Mouse (Mus musculus) liver, embryonic 16.5 days (tissue): Measurements from ENCODE around the gene Creb3l4. TPM values are rescaled to one million over a fixed set of nuclear protein-coding genes. Genes with fewer than 3 reads are reported as not detected.

Experiments used
- ATAC-seq: fragments of 200-750 bp; cut with Nextera tagmentation; 2 replicates; pipeline ENCODE4 v1.8.0; 2017; ENCODE audit warnings: low read depth, mild to moderate bottlenecking, moderate number of reproducible peaks, moderate library complexity
- H3K27ac ChIP-seq: fragments of 300-500 bp; sonication (generic); 2 replicates; pipeline ENCODE4 v1.5.1; 2014; ENCODE audit warnings: mild to moderate bottlenecking, low read length
- H3K27me3 ChIP-seq: fragments of 300-500 bp; sonication (generic); 2 replicates; pipeline ENCODE4 v1.6.1; 2014; ENCODE audit warnings: low read depth, low read length, mixed read lengths; ENCODE audit not compliant: control insufficient read depth, insufficient read depth
- H3K36me3 ChIP-seq: fragments of 300-500 bp; sonication (generic); 2 replicates; pipeline ENCODE4 v1.6.1; 2014; ENCODE audit warnings: mild to moderate bottlenecking; ENCODE audit not compliant: control insufficient read depth, insufficient read depth
- H3K4me1 ChIP-seq: fragments of 300-500 bp; sonication (generic); 2 replicates; pipeline ENCODE4 v1.6.1; 2014; ENCODE audit warnings: low read depth, low read length, mixed read lengths; ENCODE audit not compliant: control insufficient read depth
- H3K4me2 ChIP-seq: fragments of 300-500 bp; sonication (generic); 2 replicates; pipeline ENCODE4 v1.6.1; 2014; ENCODE audit warnings: low read depth, low read length, mixed read lengths
- H3K4me3 ChIP-seq: fragments of 300-500 bp; sonication (generic); 2 replicates; pipeline ENCODE4 v1.5.1; 2014; ENCODE audit warnings: low read depth, mild to moderate bottlenecking, low read length
- H3K9ac ChIP-seq: fragments of 300-500 bp; sonication (generic); 2 replicates; pipeline ENCODE4 v1.6.1; 2014; ENCODE audit warnings: low read depth, low read length
- H3K9me3 ChIP-seq: fragments of 300-500 bp; sonication (generic); replicated peaks from 2 replicates; pipeline ENCODE4 v1.6.1; 2016; ENCODE audit warnings: low read length; ENCODE audit not compliant: control insufficient read depth
- WGBS: fragments of 180-500 bp; shearing (Covaris S2); extraction: QIAGEN DNeasy Blood & Tissue Kit; methylation state at CpG from one replicate; pipeline ENCODE4 v1.1.7; 2014; ENCODE audit not compliant: insufficient replicate concordance; 5-methylcytosine and 5-hydroxymethylcytosine counted together
- polyA plus RNA-seq: library from polyadenylated mRNA; unstranded; fragments of >200 nt; fragmentation: Nextera tagmentation; extraction: Ambion mirVana; gene quantifications from 2 replicates; pipeline ENCODE4 v1.2.1, GENCODE M21; 2015

Gene Creb3l4
- polyA plus RNA-seq, 1 experiment from 2014 or later = 0.41 TPM

DNA sequence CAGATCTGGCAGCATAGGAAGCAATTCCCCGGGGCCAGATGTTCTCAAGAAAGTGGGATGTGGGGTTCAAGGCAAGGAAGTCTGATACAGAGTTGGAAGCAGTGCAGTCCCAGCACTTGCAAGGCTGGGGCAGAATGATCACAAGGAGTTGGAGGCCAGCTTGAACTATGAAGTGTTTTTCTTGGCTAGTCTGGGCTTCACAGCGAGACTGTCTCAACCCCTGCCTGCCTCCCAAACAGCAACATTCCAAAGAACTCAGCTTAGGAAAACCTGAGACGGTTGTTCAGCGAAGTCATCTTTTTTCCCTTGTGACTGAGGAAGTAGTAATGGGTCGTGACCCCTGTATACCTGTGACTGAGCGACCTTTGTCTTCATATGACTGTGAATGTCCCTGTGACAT is 7.5 kb upstream of the Creb3l4 start:
- H3K9ac ChIP-seq = no peak overlapping the region
- no peak overlapping the region for H3K4me2 ChIP-seq
- no peaks in the 10 kb centered on the region for H3K27me3 ChIP-seq
- WGBS = 77% methylated on average over 6 of the region's 6 CpGs
- H3K36me3 ChIP-seq = no peaks in the 10 kb centered on the region; the same call in 1 of the 2 replicates
- peaks cover 23% of the 10 kb centered on the region for H3K4me1 ChIP-seq
- ATAC-seq = no peak
- no peaks in the 10 kb centered on the region for H3K9me3 ChIP-seq
- H3K27ac ChIP-seq = no peak overlapping the region
- H3K4me3 ChIP-seq = no peak overlapping the region

DNA sequence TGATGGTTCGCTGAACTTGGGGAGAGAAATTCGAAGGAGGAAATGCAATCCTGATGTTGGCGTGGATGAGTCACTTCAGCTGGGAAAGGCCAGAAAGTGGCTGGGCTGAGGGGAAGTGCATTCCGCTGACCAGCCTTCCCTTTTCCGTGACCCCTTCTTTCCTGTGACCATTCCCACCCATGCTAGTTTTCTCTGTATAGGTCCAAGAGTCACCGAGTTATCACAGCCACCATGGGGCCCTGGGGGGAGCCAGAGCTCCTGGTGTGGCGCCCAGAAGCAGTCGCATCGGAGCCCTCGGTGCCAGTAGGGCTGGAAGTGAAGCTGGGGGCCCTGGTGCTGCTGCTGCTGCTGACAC is 5.4 kb upstream of the Creb3l4 start:
- 2% methylated on average over 10 of the region's 10 CpGs for WGBS
- Histone ChIP-seq H3K4me1 (peaks cover 16% of the 10 kb centered on the region), H3K4me2 (peak overlapping the region; percentile 85), H3K27me3 (no peaks in the 10 kb centered on the region), H3K36me3 (no peaks in the 10 kb centered on the region; the same call in 1 of the 2 replicates), H3K9me3 (no peaks in the 10 kb centered on the region), H3K4me3 (peak overlapping the region; percentile 75), H3K9ac (peak overlapping the region; percentile 76), H3K27ac (peak overlapping the region; percentile 75)
- ATAC-seq = peak; percentile 25; the same call in 1 of the 2 replicates

DNA sequence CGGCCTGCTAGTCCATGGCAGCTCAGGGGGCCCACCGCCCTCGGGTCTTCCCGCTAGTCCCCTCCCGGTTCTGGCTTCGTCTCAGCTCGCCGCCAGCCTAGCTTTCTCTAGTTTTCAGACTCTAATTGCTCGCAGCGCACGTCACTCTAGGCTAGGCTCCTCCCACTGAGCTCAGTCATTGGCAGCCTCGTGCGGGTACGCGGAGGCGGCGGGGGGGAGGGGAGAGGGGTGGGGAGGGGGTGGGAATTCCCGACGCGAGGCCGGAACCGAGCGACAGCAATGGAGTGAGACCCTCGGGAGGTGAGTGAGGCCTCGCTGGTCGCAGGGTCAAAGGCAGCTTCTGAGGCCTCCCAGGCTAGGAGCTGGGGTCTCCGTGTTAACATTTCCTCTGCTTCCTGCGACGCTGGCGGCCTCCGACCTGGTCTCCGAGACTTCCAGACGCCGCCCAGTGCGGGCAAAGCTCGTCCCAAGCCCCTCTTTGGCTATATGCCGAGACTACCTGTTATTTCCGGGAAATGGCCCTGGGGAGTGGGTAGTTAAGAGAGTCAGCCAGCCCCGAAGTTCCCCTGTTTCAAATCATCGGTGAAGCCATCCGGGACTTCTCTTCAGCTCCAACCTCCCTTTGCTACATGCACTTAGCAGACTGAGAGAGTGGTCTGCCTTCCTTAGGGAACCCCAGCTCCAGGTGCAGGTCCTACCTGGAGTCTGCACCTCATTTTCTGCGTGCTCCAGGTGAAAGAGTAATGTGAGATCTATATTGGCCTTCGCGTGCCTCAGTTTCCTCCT is 4.8 kb upstream of the Creb3l4 start, which contains the start of gene Slc39a1:
TSS of gene Slc39a1 (plus strand) at position 213 of the 786 bp plus-strand sequence.
- Histone ChIP-seq H3K9me3 (no peaks in the 10 kb centered on the region), H3K9ac (peak within 1 kb of the TSS; percentile 76), H3K4me2 (peak within 1 kb of the TSS; percentile 85), H3K27me3 (no peaks in the 10 kb centered on the region), H3K4me1 (peaks cover 20% of the 10 kb centered on the region), H3K4me3 (peak within 1 kb of the TSS; percentile 75), H3K36me3 (no peaks in the 10 kb centered on the region; the same call in 1 of the 2 replicates), H3K27ac (peak within 1 kb of the TSS; percentile 75)
- ATAC-seq = peak; percentile 95
- under 1% methylated on average over 42 of the region's 44 CpGs for WGBS

DNA sequence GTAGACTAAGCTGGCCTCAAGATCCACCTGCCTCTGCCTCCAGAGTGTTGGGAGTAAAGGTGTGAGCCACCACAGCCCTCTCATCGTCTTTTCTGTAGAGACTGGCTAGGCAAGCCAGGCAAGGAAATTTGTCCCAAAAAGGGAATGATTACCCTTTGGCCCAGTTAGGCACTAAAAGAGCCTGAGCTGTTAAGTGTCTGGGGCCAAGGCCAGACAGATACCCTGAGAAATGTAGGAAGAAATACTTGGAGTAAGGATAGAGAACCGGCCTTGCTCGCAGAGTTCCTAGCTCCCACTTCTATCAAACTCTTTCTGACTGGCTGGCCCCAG is 4.3 kb upstream of the Creb3l4 start:
- H3K9ac ChIP-seq = peak overlapping the region; percentile 76
- ATAC-seq = no peak; the same call in 1 of the 2 replicates

DNA sequence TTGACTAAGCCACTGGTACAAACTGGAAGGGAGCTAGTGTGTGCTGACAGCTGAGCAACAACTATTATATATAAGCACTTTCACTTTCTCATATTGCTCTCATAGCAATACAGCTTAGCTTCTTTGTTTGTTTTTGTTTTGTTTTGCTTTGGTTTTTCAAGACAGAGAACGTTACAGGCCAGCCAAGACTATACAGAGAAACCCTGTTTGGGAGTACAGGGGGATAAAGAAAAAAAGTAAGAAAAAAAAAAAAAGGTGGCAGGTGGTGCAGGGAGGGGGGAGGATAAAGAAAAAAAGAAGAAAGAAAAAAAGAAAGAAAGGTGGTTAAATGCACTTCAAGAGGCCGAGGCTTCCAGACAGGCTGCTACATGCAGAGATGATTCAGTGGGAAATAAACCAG is 2.1 kb upstream of the Creb3l4 start:
- no peaks in the 10 kb centered on the region for H3K9me3 ChIP-seq
- peaks cover 30% of the 10 kb centered on the region for H3K4me1 ChIP-seq
- H3K4me2 ChIP-seq = no peak overlapping the region
- no peak overlapping the region for H3K4me3 ChIP-seq
- no peak for ATAC-seq
- no peaks in the 10 kb centered on the region; the same call in 1 of the 2 replicates for H3K36me3 ChIP-seq
- no peak overlapping the region for H3K27ac ChIP-seq
- no peak overlapping the region for H3K9ac ChIP-seq
- 64% methylated on average over 2 of the region's 2 CpGs for WGBS
- H3K27me3 ChIP-seq = no peaks in the 10 kb centered on the region

More for the DNA sequence above, 4.3 kb upstream of the Creb3l4 start:
- H3K4me2 ChIP-seq = peak overlapping the region; percentile 85
- no peaks in the 10 kb centered on the region for H3K9me3 ChIP-seq
- peak overlapping the region; percentile 75 for H3K4me3 ChIP-seq
- H3K27me3 ChIP-seq = no peaks in the 10 kb centered on the region
- H3K27ac ChIP-seq = peak overlapping the region; percentile 58
- no peaks in the 10 kb centered on the region; the same call in 1 of the 2 replicates for H3K36me3 ChIP-seq
- 6% methylated on average over 3 of the region's 3 CpGs for WGBS
- peaks cover 23% of the 10 kb centered on the region for H3K4me1 ChIP-seq

DNA sequence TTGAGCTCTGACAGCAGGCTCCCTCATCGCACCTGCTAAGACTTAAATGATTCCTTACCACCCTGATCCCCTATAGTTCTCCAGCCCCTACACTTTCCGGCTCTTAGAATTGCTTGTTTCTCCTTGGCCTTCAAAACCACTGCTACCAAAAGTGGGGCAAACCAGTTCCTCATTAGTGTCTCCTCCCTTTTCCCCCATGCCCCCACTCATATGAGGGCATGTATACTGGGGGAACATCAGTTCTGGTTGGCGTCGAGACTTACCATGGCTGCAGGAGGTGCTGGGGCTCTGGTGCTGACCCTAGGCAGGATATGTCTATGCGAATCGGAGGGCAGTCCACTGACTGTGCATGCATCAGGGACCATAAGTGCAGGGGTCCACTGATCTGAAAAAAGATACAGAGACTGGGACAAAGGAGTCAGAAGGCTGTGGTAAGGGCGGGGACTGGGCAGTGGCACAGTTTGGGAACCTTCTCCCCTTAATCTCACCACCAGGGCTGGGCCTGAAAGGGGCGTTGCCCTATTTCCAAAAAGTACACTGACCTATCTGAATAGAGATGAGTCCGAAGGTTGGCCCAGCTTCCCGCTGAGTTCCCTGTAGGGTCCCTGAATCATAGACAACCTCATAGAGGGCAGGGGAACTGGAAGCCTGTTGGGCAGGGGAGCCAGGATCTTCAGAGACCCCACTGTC is 1.5 kb downstream of the Creb3l4 start:
- 57% methylated on average over 10 of the region's 10 CpGs for WGBS
- no peak overlapping the region for H3K4me2 ChIP-seq
- ATAC-seq = peak; percentile 19

DNA sequence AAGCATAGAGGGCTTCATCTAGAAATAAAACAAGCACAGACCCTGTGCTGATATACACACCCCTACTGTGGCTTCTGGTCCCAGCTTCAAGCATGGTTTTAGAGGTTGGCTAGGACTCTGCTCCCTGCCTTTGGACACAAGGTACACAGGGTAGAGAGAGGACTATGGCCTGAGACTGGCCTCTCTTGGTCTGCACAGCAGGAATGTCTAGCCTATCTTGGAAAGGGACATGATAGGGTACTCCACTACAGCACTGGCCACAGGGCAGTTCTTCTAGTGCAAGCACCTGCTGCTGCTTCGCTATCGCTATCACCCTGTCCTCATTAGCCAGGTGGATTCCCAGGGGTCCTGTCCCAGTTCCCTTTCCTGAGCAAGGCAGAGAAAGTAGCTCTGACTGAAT is 2.1 kb downstream of the Creb3l4 start:
- no peaks in the 10 kb centered on the region for H3K27me3 ChIP-seq
- no peaks in the 10 kb centered on the region; the same call in 1 of the 2 replicates for H3K36me3 ChIP-seq
- H3K4me1 ChIP-seq = peaks cover 14% of the 10 kb centered on the region
- no peak overlapping the region for H3K9ac ChIP-seq
- no peaks in the 10 kb centered on the region for H3K9me3 ChIP-seq
- 77% methylated on average over 2 of the region's 2 CpGs for WGBS
- peak; percentile 75 for ATAC-seq
- H3K27ac ChIP-seq = no peak overlapping the region
- H3K4me2 ChIP-seq = no peak overlapping the region
- no peak overlapping the region for H3K4me3 ChIP-seq

More for the DNA sequence above, 1.5 kb downstream of the Creb3l4 start:
- H3K27ac ChIP-seq = no peak overlapping the region
- H3K36me3 ChIP-seq = no peaks in the 10 kb centered on the region
- no peak overlapping the region for H3K4me3 ChIP-seq
- H3K9me3 ChIP-seq = no peaks in the 10 kb centered on the region
- H3K9ac ChIP-seq = no peak overlapping the region
- H3K4me1 ChIP-seq = peaks cover 14% of the 10 kb centered on the region
- H3K27me3 ChIP-seq = no peaks in the 10 kb centered on the region

DNA sequence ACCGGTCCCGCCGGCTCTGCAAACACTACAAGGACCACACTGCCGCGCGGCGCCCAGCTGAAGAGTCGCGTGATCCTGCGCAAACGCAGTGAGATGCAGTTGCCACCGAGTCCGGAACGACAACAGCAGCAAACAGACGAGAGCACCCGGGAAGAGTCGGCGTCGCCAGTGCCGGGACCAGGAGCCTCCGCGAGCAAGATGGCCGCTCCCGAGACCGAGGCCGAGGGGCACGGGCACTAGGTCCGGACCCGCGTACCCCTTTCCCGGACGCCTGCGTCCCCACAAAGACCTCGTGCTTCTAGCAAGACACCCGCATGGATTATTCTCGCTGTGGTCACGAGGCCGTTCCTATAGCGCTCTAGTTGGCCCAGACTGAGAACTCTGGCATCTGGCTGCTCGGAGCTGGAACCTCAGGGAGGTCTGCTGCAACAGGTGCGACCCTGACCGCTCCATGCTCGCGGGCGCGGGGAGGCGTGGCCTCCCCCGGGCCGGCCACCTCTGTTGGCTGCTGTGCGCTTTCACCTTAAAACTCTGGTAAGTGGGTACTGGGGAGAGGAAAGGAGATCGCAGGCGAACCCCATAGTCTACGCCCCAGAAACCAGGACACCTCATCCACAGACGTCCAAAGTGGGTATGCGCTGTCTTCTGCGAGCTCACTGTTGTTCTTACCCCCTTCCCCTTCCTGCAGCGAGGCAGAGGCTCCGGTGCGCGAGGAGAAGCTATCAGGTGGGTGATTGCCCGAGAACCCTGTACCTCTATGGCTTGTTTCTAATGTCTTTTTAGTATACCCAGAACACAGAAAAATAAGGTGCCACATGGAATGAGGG is 11.6 kb downstream of the Creb3l4 start, which contains the start of gene Jtb:
TSS of gene Jtb (plus strand) at position 91 of the 827 bp plus-strand sequence.
- WGBS = under 1% methylated on average over 61 of the region's 61 CpGs
- Histone ChIP-seq H3K9me3 (no peaks in the 10 kb centered on the region), H3K36me3 (peaks cover 6% of the 10 kb centered on the region), H3K4me2 (peak within 1 kb of the TSS; percentile 87), H3K27ac (peak within 1 kb of the TSS; percentile 88), H3K4me3 (peak within 1 kb of the TSS; percentile 86), H3K9ac (peak within 1 kb of the TSS; percentile 80), H3K27me3 (no peaks in the 10 kb centered on the region), H3K4me1 (peaks cover 8% of the 10 kb centered on the region)
- peak; percentile 95 for ATAC-seq
